Mouse (Mus musculus) bone marrow macrophage, adult 2 months (primary cell): ENCODE data around the gene Gm45213. TPM values are rescaled to one million over a fixed set of nuclear protein-coding genes. Genes with fewer than 3 reads are reported as not detected.
"Not testable (repeated sequence)": the region's sequence is repeated elsewhere in the genome, so short reads cannot be mapped to it uniquely, and the experiment has no call there.

Experiments
- H3K27ac ChIP-seq: 2 replicates; pipeline ENCODE4 v1.5.1; 2012; ENCODE audit warnings: low read depth, low read length; ENCODE audit not compliant: insufficient read depth
- H3K4me1 ChIP-seq: 2 replicates; pipeline ENCODE4 v1.6.1; 2012; ENCODE audit warnings: low read length; ENCODE audit not compliant: control insufficient read depth, insufficient read depth
- H3K4me3 ChIP-seq: 2 replicates; pipeline ENCODE4 v1.5.1; 2012; ENCODE audit warnings: mild to moderate bottlenecking, low read length, moderate library complexity; ENCODE audit not compliant: insufficient read depth
- CTCF ChIP-seq: IDR thresholded peaks from 2 replicates; pipeline ENCODE4 v1.5.1; 2012; ENCODE audit warnings: low read depth, mild to moderate bottlenecking, low read length, moderate library complexity
- POLR2A ChIP-seq: IDR thresholded peaks from 2 replicates; pipeline ENCODE4 v1.6.1; 2012; ENCODE audit warnings: mild to moderate bottlenecking, low read depth, low read length, borderline replicate concordance
- polyA plus RNA-seq: library from polyadenylated mRNA; stranded (reverse); fragments of >200 nt; gene quantifications from 2 replicates; pipeline ENCODE4 v1.2.4, GENCODE M21; 2012; ENCODE audit not compliant: missing spikeins, insufficient read depth, insufficient read length

The Gm45213 gene
- polyA plus RNA-seq, 1 experiment = not detected

DNA sequence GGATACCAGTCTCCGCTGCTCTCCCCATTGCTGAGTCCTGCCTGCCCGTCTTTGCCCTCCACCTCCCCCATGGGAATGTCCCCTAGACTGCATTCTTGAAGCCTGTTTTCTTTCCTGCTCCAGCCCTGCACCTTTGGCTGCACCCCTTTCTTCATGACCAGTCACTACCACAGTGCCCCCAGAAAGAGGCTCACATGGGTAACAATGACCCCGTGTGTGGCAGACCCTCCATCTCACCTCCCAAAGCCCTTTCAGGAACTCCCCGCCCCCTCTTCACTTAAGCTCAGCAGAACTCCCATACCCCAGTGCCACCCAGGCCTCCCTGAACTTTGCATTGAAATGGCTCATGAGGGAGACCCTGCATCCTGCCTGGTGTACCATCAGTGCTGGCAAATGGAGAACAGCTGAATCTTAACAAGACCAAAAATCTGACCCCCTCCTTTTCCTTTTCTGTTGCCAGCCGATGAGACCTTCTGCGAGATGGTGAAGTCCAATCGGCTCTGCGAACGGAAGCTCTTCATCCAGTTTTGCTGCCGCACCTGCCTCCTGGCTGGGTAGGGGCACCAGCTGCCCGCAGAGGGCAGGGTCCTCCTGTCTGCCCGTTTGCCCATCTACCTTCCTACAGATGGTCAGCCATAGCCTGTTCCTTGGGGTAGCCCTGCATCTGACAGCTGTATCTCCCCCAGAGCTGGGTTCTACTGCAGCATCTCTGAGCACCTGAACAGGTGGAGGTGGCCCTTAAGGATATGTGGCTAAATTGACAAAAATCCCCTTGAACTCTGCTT is 5.2 kb downstream of the Gm45213 start:
- no peak overlapping the region for H3K4me3 ChIP-seq
- TF ChIP-seq POLR2A (no peak), CTCF (no peak)
- no peak overlapping the region for H3K27ac ChIP-seq
- H3K4me1 ChIP-seq = no peaks in the 10 kb centered on the region

- no peaks in the 10 kb centered on the region; the same call in 1 of the 2 replicates for H3K4me1 ChIP-seq
- no peak overlapping the region for H3K4me3 ChIP-seq
- TF ChIP-seq POLR2A = no peak
- no peak for TF ChIP-seq CTCF
- H3K27ac ChIP-seq = no peak overlapping the region
Observed at GRCm38 (mm10) chr7:66053946-66054483, 10.6 kb downstream of the Gm45213 start.

DNA sequence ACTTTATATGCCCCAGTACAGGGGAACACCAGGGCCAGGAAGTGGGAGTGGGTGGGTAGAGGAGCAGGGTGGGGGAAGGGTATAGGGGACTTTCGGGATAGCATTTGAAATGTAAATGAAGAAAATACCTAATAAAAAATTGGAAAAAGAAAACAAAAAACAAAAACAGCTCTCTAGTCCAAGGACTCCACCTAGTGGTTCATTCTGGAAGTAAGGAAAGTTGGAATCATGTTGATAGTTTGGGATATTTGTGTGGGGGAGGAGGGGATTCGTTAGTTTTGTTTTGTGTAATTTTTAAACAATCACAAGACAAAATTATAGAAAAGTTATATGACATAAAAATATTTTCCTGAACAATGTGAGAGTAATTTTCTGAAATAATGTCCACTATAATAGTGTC is 12.0 kb downstream of the Gm45213 start:
- H3K4me3 ChIP-seq, H3K27ac ChIP-seq, H3K4me1 ChIP-seq: not testable (repeated sequence)

- Histone ChIP-seq H3K4me3 (peak within 1 kb of the TSS; percentile 93), H3K27ac (no peak within 1 kb of the TSS), H3K4me1 (peaks cover 6% of the 10 kb centered on the region)
- TF ChIP-seq CTCF (no peak), POLR2A (no peak)
Observed at GRCm38 (mm10) chr7:66058703-66059102, 15.3 kb downstream of the Gm45213 start, which contains the start of gene Snrpa1. Gene Snrpa1 (plus strand): TSS chr7:66059003.

DNA sequence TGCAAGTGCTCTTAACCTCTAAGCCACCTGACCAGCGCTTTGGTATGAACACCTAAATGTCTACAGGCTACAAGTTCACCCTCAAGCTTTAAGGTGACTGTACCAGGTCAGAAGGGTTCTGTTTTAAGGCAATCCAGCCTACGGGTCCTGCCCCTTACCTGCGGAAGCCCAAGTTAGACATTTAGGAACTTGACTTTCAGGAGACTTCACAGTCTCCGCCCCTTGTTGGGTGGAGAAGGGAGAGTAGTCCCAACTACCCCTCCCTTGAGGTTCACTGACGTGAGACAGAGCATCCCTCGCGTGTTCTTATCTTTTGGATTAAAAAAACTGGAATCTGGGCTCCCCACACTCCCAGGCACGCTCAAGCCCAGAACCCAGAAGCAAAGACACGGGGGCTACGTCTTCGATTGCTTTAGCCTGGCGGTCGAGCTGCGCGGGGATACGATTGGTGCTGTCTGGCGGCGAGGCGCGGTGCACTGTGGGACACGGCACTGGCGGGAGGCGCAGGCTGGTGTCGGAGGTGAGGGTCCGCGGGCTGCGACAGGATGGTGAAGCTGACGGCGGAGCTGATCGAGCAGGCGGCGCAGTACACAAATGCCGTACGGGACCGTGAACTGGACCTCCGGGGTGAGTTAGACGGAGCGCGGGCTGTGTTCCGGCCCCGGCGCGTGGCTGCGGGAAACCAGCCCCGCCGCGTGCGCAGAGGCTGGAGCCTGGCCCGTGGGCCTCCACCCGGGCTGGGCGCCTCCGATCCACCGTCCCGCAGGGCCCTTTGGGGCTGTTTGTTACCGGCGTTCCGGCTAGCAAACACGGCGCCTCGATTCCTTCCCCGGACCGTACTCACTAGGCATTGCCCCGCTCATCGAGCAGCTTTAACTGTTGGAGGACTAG is 16.9 kb downstream of the Gm45213 start:
- peak overlapping the region; percentile 93 for H3K4me3 ChIP-seq
- peaks cover 6% of the 10 kb centered on the region for H3K4me1 ChIP-seq
- no peak for TF ChIP-seq POLR2A
- TF ChIP-seq CTCF = no peak
- H3K27ac ChIP-seq = peak overlapping the region; percentile 40

DNA sequence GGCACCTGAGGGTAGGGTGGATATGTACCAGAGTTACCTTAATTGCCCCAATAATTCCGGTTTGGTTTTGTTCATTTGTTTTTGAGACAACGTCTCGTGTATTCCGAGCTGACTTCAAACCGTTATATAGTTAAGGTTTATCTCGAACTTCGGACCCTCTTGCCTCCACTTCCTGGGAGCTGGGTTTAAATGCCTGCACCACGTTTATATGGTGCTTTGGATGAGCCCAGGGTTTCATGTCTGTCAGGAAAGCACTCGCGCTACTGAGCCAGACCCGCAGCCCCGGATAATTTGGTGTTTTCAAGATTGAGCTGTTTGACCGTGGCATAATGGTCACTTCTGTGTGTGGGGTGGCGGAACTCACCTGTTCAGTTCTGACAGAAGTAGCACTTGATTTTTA is 17.7 kb downstream of the Gm45213 start:
- Histone ChIP-seq H3K4me3 (peak overlapping the region; percentile 93), H3K27ac (no peak overlapping the region), H3K4me1 (peaks cover 6% of the 10 kb centered on the region)
- no peak for TF ChIP-seq CTCF
- TF ChIP-seq POLR2A = no peak

GRCm38 (mm10) chr7:66076411-66076810 is 33.0 kb downstream of the Gm45213 start:
- Histone ChIP-seq H3K4me3 (no peak overlapping the region), H3K27ac (no peak overlapping the region), H3K4me1 (peaks cover 27% of the 10 kb centered on the region)
- TF ChIP-seq CTCF (no peak), POLR2A (no peak)

- TF ChIP-seq CTCF (0 out of 2 replicates have a peak, but pooled peaks have one; percentile 5), POLR2A (no peak; the same call in 1 of the 2 replicates)
- H3K4me3 ChIP-seq = peak within 1 kb of the TSS; percentile 81
- H3K4me1 ChIP-seq = peaks cover 27% of the 10 kb centered on the region
- H3K27ac ChIP-seq = peak within 1 kb of the TSS; percentile 69
Observed at GRCm38 (mm10) chr7:66079364-66080230, 36.2 kb downstream of the Gm45213 start, which contains the start of gene Selenos. Gene Selenos (plus strand): TSS chr7:66079649.

GRCm38 (mm10) chr7:66080231-66080613 is 36.8 kb downstream of the Gm45213 start:
- TF ChIP-seq POLR2A (no peak), CTCF (no peak)
- peak overlapping the region; percentile 81 for H3K4me3 ChIP-seq
- peak overlapping the region; percentile 69; the same call in 1 of the 2 replicates for H3K27ac ChIP-seq
- H3K4me1 ChIP-seq = peaks cover 23% of the 10 kb centered on the region
